Mouse (Mus musculus): ENCODE measurements around the gene Prss32.

Gene Prss32

GRCm38 (mm10) chr17:23843812-23844273, at the start of gene Prss32, which contains the start of gene Prss41:
Prss32 (plus strand) TSS chr17:23843855.
Prss41 (minus strand) TSS chr17:23844172.
- peak; percentile 60 for DNase-seq (ENCODE audit: low read depth)

- DNase-seq (ENCODE audit: low read depth): no peak
Measured at GRCm38 (mm10) chr17:23795323-23795722, 48.3 kb upstream of the Prss32 start.

- no peak for DNase-seq (ENCODE audit: low read depth)
Measured at GRCm38 (mm10) chr17:23797316-23797715, 46.3 kb upstream of the Prss32 start.

- DNase-seq (ENCODE audit: low read depth): no peak
Measured at GRCm38 (mm10) chr17:23801627-23802026, 42.0 kb upstream of the Prss32 start.

GRCm38 (mm10) chr17:23802746-23803365, 40.8 kb upstream of the Prss32 start:
- peak; percentile 97 for DNase-seq (ENCODE audit: low read depth)

GRCm38 (mm10) chr17:23803366-23804041, 40.2 kb upstream of the Prss32 start:
- peak; percentile 73 for DNase-seq (ENCODE audit: low read depth)

- no peak for DNase-seq (ENCODE audit: low read depth)
Measured at GRCm38 (mm10) chr17:23804426-23805085, 39.1 kb upstream of the Prss32 start.

GRCm38 (mm10) chr17:23806867-23807266, 36.8 kb upstream of the Prss32 start:
- no peak for DNase-seq (ENCODE audit: low read depth)

GRCm38 (mm10) chr17:23807918-23808317, 35.7 kb upstream of the Prss32 start:
- DNase-seq (ENCODE audit: low read depth): no peak

GRCm38 (mm10) chr17:23815641-23816040, 28.0 kb upstream of the Prss32 start:
- DNase-seq (ENCODE audit: low read depth): no peak

- DNase-seq (ENCODE audit: low read depth): no peak
Measured at GRCm38 (mm10) chr17:23818579-23818978, 25.1 kb upstream of the Prss32 start.

- no peak for DNase-seq (ENCODE audit: low read depth)
Measured at GRCm38 (mm10) chr17:23819235-23819634, 24.4 kb upstream of the Prss32 start.

GRCm38 (mm10) chr17:23820731-23821130, 22.9 kb upstream of the Prss32 start:
- no peak for DNase-seq (ENCODE audit: low read depth)

GRCm38 (mm10) chr17:23822094-23822493, 21.6 kb upstream of the Prss32 start:
- DNase-seq (ENCODE audit: low read depth): no peak

- DNase-seq (ENCODE audit: low read depth): no peak
Measured at GRCm38 (mm10) chr17:23823018-23823417, 20.6 kb upstream of the Prss32 start.

GRCm38 (mm10) chr17:23823614-23824013, 20.0 kb upstream of the Prss32 start:
- DNase-seq (ENCODE audit: low read depth): no peak

GRCm38 (mm10) chr17:23825591-23825990, 18.1 kb upstream of the Prss32 start:
- DNase-seq (ENCODE audit: low read depth): no peak

GRCm38 (mm10) chr17:23828271-23829001, 15.2 kb upstream of the Prss32 start:
- DNase-seq (ENCODE audit: low read depth): peak; percentile 39

- DNase-seq (ENCODE audit: low read depth): peak; percentile 63
Measured at GRCm38 (mm10) chr17:23829064-23829619, 14.5 kb upstream of the Prss32 start, which contains the start of gene Elob. Elob (minus strand) TSS chr17:23829136.

GRCm38 (mm10) chr17:23831201-23831600, 12.5 kb upstream of the Prss32 start:
- DNase-seq (ENCODE audit: low read depth): no peak

- DNase-seq (ENCODE audit: low read depth): no peak
Measured at GRCm38 (mm10) chr17:23836006-23836575, 7.6 kb upstream of the Prss32 start, which contains the start of gene Prss33. Prss33 (minus strand) TSS chr17:23836056.
